In genomic region chr4:48726349-48726835, GRCm38 (mm10) we compare ENCODE assay signal across 14 mouse cellular contexts.
DNase-seq lines count a peak whose midpoint lies in the region; ATAC-seq and TF ChIP-seq lines count a peak whose summit lies in the region.
"Had no signal": no experiment of that assay in that cellular context is flagged by ENCODE, and none has a peak within 500 bp of the region (broad histone marks: within the 10 kb centered on the region; RNA-seq: fewer than 3 reads in every experiment).

No protein-coding gene starts in this region.

- peak; percentile 30 for DNase-seq in hindbrain, embryonic 11.5 days (ENCODE audit: low spot score)
- DNase-seq in hindbrain, embryonic 10.5 days (ENCODE audit: low spot score): no peak
- DNase-seq in midbrain, embryonic 14.5 days: peak; percentile 36
- no peak for DNase-seq in MN1 (ENCODE audit: low spot score)
- DNase-seq: adrenal gland, postnatal 36 days; kidney, adult 9 months; kidney, postnatal 36 days; liver, postnatal 0 days; thymus, postnatal 36 days had no signal

- TF ChIP-seq CTCF in olfactory bulb, adult 2 months (IDR thresholded peaks at IDR 0.05; ENCODE audit: insufficient read depth, low read depth, low read length): no peak

- ATAC-seq in hindbrain, embryonic 11.5 days (ENCODE audit: low FRiP score): peak; percentile 82
- ATAC-seq in hindbrain, embryonic 12.5 days (ENCODE audit: low FRiP score): peak; percentile 70
- no peak for ATAC-seq in midbrain, embryonic 14.5 days (ENCODE audit: low FRiP score, low TSS enrichment)
- no peak for ATAC-seq in intestine, embryonic 16.5 days
- ATAC-seq: inflammation-experienced regulatory T-cells, adult 6 months; liver, postnatal 0 days had no signal

- H3K9ac ChIP-seq in hindbrain, embryonic 11.5 days (ENCODE audit: low read depth, low read length): no peak overlapping the region
- H3K9ac ChIP-seq in hindbrain, embryonic 12.5 days: no peak overlapping the region
- H3K9ac ChIP-seq in midbrain, embryonic 14.5 days (replicated peaks; ENCODE audit: low read length): no peak overlapping the region
- H3K9ac ChIP-seq in intestine, embryonic 16.5 days (ENCODE audit: low read depth, low read length): no peak overlapping the region
- H3K9ac ChIP-seq: limb, embryonic 15.5 days; liver, postnatal 0 days had no signal

- H3K4me1 ChIP-seq in hindbrain, embryonic 11.5 days (replicated peaks; ENCODE audit: control insufficient read depth, insufficient read depth, low read length): no peaks in the 10 kb centered on the region
- peaks cover 20% of the 10 kb centered on the region for H3K4me1 ChIP-seq in hindbrain, embryonic 10.5 days (replicated peaks)
- peaks cover 20% of the 10 kb centered on the region for H3K4me1 ChIP-seq in hindbrain, embryonic 12.5 days
- H3K4me1 ChIP-seq in midbrain, embryonic 14.5 days (ENCODE audit: control insufficient read depth, insufficient read depth, low read length): peaks cover 26% of the 10 kb centered on the region
- H3K4me1 ChIP-seq in olfactory bulb, adult 2 months (ENCODE audit: control insufficient read depth, insufficient read depth, low read length): no peaks in the 10 kb centered on the region
- no peaks in the 10 kb centered on the region for H3K4me1 ChIP-seq in intestine, embryonic 16.5 days (ENCODE audit: control insufficient read depth, insufficient read depth, low read length)

- H3K4me2 ChIP-seq in hindbrain, embryonic 11.5 days (replicated peaks; ENCODE audit: low read depth, low read length): no peak overlapping the region
- no peak overlapping the region for H3K4me2 ChIP-seq in hindbrain, embryonic 12.5 days (replicated peaks)
- H3K4me2 ChIP-seq in midbrain, embryonic 14.5 days (ENCODE audit: low read length): no peak overlapping the region
- no peak overlapping the region for H3K4me2 ChIP-seq in intestine, embryonic 16.5 days (ENCODE audit: low read depth, low read length)
- H3K4me2 ChIP-seq: limb, embryonic 15.5 days had no signal

- no peaks in the 10 kb centered on the region for H3K9me3 ChIP-seq in hindbrain, embryonic 11.5 days (ENCODE audit: control insufficient read depth, low read length)
- no peaks in the 10 kb centered on the region for H3K9me3 ChIP-seq in hindbrain, embryonic 10.5 days
- no peaks in the 10 kb centered on the region for H3K9me3 ChIP-seq in hindbrain, embryonic 12.5 days (replicated peaks)
- no peaks in the 10 kb centered on the region for H3K9me3 ChIP-seq in midbrain, embryonic 14.5 days (ENCODE audit: control insufficient read depth, low read length)
- H3K9me3 ChIP-seq in intestine, embryonic 16.5 days (ENCODE audit: control insufficient read depth, low read length): no peaks in the 10 kb centered on the region
- H3K9me3 ChIP-seq: limb, embryonic 15.5 days had no signal

- H3K36me3 ChIP-seq in hindbrain, embryonic 11.5 days (ENCODE audit: control insufficient read depth, insufficient read depth, low read length): no peaks in the 10 kb centered on the region
- no peaks in the 10 kb centered on the region for H3K36me3 ChIP-seq in hindbrain, embryonic 10.5 days
- no peaks in the 10 kb centered on the region for H3K36me3 ChIP-seq in hindbrain, embryonic 12.5 days
- no peaks in the 10 kb centered on the region for H3K36me3 ChIP-seq in midbrain, embryonic 14.5 days (ENCODE audit: control insufficient read depth, insufficient read depth, low read length)
- H3K36me3 ChIP-seq in intestine, embryonic 16.5 days (ENCODE audit: control insufficient read depth, insufficient read depth, low read length): no peaks in the 10 kb centered on the region
- H3K36me3 ChIP-seq: limb, embryonic 15.5 days had no signal

- no peak overlapping the region for H3K4me3 ChIP-seq in hindbrain, embryonic 11.5 days (ENCODE audit: low read depth, low read length)
- no peak overlapping the region for H3K4me3 ChIP-seq in hindbrain, embryonic 10.5 days
- no peak overlapping the region for H3K4me3 ChIP-seq in hindbrain, embryonic 12.5 days
- no peak overlapping the region for H3K4me3 ChIP-seq in midbrain, embryonic 14.5 days (replicated peaks; ENCODE audit: low read depth, low read length)
- no peak overlapping the region for H3K4me3 ChIP-seq in olfactory bulb, adult 2 months (ENCODE audit: insufficient read depth, low read depth, low read length)
- H3K4me3 ChIP-seq in intestine, embryonic 16.5 days (ENCODE audit: low read length): no peak overlapping the region
- H3K4me3 ChIP-seq: limb, embryonic 15.5 days had no signal

- 0 out of 2 replicates have a peak overlapping the region, but pooled peaks have one; percentile 25 for H3K27ac ChIP-seq in hindbrain, embryonic 11.5 days (ENCODE audit: low read depth, low read length)
- H3K27ac ChIP-seq in hindbrain, embryonic 10.5 days: no peak overlapping the region
- peak overlapping the region; percentile 72 for H3K27ac ChIP-seq in hindbrain, embryonic 12.5 days
- H3K27ac ChIP-seq in midbrain, embryonic 14.5 days (replicated peaks; ENCODE audit: low read depth, low read length): peak overlapping the region; percentile 81
- H3K27ac ChIP-seq in olfactory bulb, adult 2 months (ENCODE audit: insufficient read depth, low read depth, low read length): peak overlapping the region; percentile 67; the same call in 1 of the 2 replicates
- no peak overlapping the region for H3K27ac ChIP-seq in intestine, embryonic 16.5 days (ENCODE audit: low read length)
- H3K27ac ChIP-seq: limb, embryonic 15.5 days had no signal

- 68% methylated on average over 11 of the region's 11 CpGs for WGBS in hindbrain, embryonic 11.5 days
- WGBS in hindbrain, embryonic 10.5 days: 83% methylated on average over 11 of the region's 11 CpGs
- 64% methylated on average over 11 of the region's 11 CpGs for WGBS in hindbrain, embryonic 12.5 days
- 65% methylated on average over 11 of the region's 11 CpGs for WGBS in midbrain, embryonic 14.5 days
- WGBS in olfactory bulb, adult 2 months: 84% methylated on average over 11 of the region's 11 CpGs
- WGBS in intestine, embryonic 16.5 days: 76% methylated on average over 11 of the region's 11 CpGs

- H3K27me3 ChIP-seq in hindbrain, embryonic 11.5 days (ENCODE audit: control insufficient read depth, insufficient read depth, low read length): no peaks in the 10 kb centered on the region
- H3K27me3 ChIP-seq in hindbrain, embryonic 10.5 days (ENCODE audit: insufficient read depth, poor library complexity, severe bottlenecking): no peaks in the 10 kb centered on the region
- H3K27me3 ChIP-seq in hindbrain, embryonic 12.5 days: no peaks in the 10 kb centered on the region
- no peaks in the 10 kb centered on the region for H3K27me3 ChIP-seq in midbrain, embryonic 14.5 days (ENCODE audit: control insufficient read depth, insufficient read depth, low read length)
- H3K27me3 ChIP-seq in intestine, embryonic 16.5 days (replicated peaks; ENCODE audit: control insufficient read depth, insufficient read depth, low read length): no peaks in the 10 kb centered on the region
- H3K27me3 ChIP-seq: limb, embryonic 15.5 days had no signal

- no peak for TF ChIP-seq POLR2A in olfactory bulb, adult 2 months (IDR thresholded peaks at IDR 0.05; ENCODE audit: insufficient read depth, low read depth, low read length)

Comparison
In these comparisons a context has a peak if more than half of its experiments do, and no peak if none do; other contexts are left out.
1. DNase-seq: peak in hindbrain, embryonic 11.5 days (single experiment) and midbrain, embryonic 14.5 days (single experiment); none in hindbrain, embryonic 10.5 days (single experiment) and MN1 (single experiment).
2. H3K27ac ChIP-seq: peak in hindbrain, embryonic 11.5 days (single experiment), hindbrain, embryonic 12.5 days (single experiment), midbrain, embryonic 14.5 days (single experiment) and olfactory bulb, adult 2 months (single experiment); none in hindbrain, embryonic 10.5 days (single experiment) and intestine, embryonic 16.5 days (single experiment).
3. ATAC-seq: peak in hindbrain, embryonic 11.5 days (single experiment) and hindbrain, embryonic 12.5 days (single experiment); none in midbrain, embryonic 14.5 days (single experiment) and intestine, embryonic 16.5 days (single experiment).